Mouse (Mus musculus) liver, adult 2 months (tissue): ENCODE results near the gene Ube2v1. TPM values are rescaled to one million over a fixed set of nuclear protein-coding genes. Genes with fewer than 3 reads are reported as not detected.

Source experiments
- DNase-seq: peaks from one replicate; pipeline ENCODE4 v3.0.0-alpha.2; 2011; ENCODE audit warnings: low read depth, low spot score; ENCODE audit errors: extremely low read depth
- H3K27ac ChIP-seq: fragments of 200-500 bp; replicated peaks from 2 replicates; pipeline ENCODE4 v1.5.1; 2012; ENCODE audit warnings: low read depth, mild to moderate bottlenecking, control low read depth, inconsistent platforms, low read length; ENCODE audit not compliant: insufficient read depth
- H3K27me3 ChIP-seq: fragments of 200-500 bp; 2 replicates; pipeline ENCODE4 v1.6.1; 2012; ENCODE audit warnings: mild to moderate bottlenecking, moderate library complexity, low read length, inconsistent platforms; ENCODE audit not compliant: control insufficient read depth, insufficient read depth
- H3K36me3 ChIP-seq: fragments of 200-500 bp; 2 replicates; pipeline ENCODE4 v1.6.1; 2012; ENCODE audit warnings: low read length, inconsistent platforms; ENCODE audit not compliant: control insufficient read depth, insufficient read depth
- H3K4me1 ChIP-seq: fragments of 200-500 bp; 2 replicates; pipeline ENCODE4 v1.6.1; 2011; ENCODE audit warnings: low read length; ENCODE audit not compliant: control insufficient read depth, insufficient read depth
- H3K4me3 ChIP-seq: fragments of 200-500 bp; 2 replicates; pipeline ENCODE4 v1.5.1; 2011; ENCODE audit warnings: low read depth, mild to moderate bottlenecking, control low read depth, low read length, moderate library complexity; ENCODE audit not compliant: insufficient read depth
- H3K79me2 ChIP-seq: fragments of 200-500 bp; 2 replicates; pipeline ENCODE4 v1.6.1; 2012; ENCODE audit warnings: inconsistent platforms, mild to moderate bottlenecking, low read length, moderate library complexity; ENCODE audit not compliant: control insufficient read depth, insufficient read depth
- H3K9ac ChIP-seq: fragments of 200-500 bp; 2 replicates; pipeline ENCODE4 v1.6.1; 2012; ENCODE audit warnings: low read depth, mild to moderate bottlenecking, control low read depth, inconsistent platforms, low read length
- CTCF ChIP-seq: fragments of 200-500 bp; IDR thresholded peaks from 2 replicates; pipeline ENCODE4 v1.5.1; 2011; ENCODE audit warnings: low read depth, low read length, control low read depth
- POLR2A ChIP-seq: fragments of 200-500 bp; IDR thresholded peaks from 2 replicates; pipeline ENCODE4 v1.6.1; 2011; ENCODE audit warnings: low read length, control low read depth; ENCODE audit not compliant: insufficient read depth; ENCODE audit errors: extremely low read depth
- WGBS: fragments of 180-500 bp; shearing (Covaris S2); methylation state at CpG from one replicate; pipeline ENCODE4 v1.1.7; 2018; 5-methylcytosine and 5-hydroxymethylcytosine counted together
- polyA plus RNA-seq: library from polyadenylated mRNA; depleted of rRNA; stranded (reverse); fragments of >200 nt; gene quantifications from 2 replicates; pipeline ENCODE4 v1.2.3, GENCODE M21; 2012
- total RNA-seq: library from RNA; depleted of rRNA; stranded (reverse); fragments of >200 nt; gene quantifications from 2 replicates; pipeline ENCODE4 v1.2.3, GENCODE M21; 2014

Ube2v1 gene
- total and polyA plus RNA-seq, 2 experiments = 26.2 to 75.2 TPM

- Histone ChIP-seq H3K27me3 (no peaks in the 10 kb centered on the region), H3K9ac (no peak overlapping the region), H3K27ac (no peak overlapping the region), H3K79me2 (no peaks in the 10 kb centered on the region), H3K4me1 (peaks cover 20% of the 10 kb centered on the region), H3K36me3 (no peaks in the 10 kb centered on the region), H3K4me3 (no peak overlapping the region)
- TF ChIP-seq POLR2A = no peak
- no peak for TF ChIP-seq CTCF
- 73% methylated on average over 18 of the region's 18 CpGs for WGBS
- no peak for DNase-seq
Measured at GRCm38 (mm10) chr2:167571442-167572220, 60.3 kb downstream of the Ube2v1 start.

- no peak for DNase-seq
- TF ChIP-seq POLR2A (no peak), CTCF (no peak)
- Histone ChIP-seq H3K79me2 (0 out of 2 replicates have a peak, but pooled peaks cover under 1% of the 10 kb centered on the region), H3K9ac (peak overlapping the region; percentile 4; the same call in 1 of the 2 replicates), H3K4me3 (no peak overlapping the region), H3K27ac (peak overlapping the region; percentile 46), H3K4me1 (peaks cover 20% of the 10 kb centered on the region), H3K36me3 (no peaks in the 10 kb centered on the region), H3K27me3 (no peaks in the 10 kb centered on the region)
- whole genome bisulfite sequencing = 41% methylated on average over 6 of the region's 6 CpGs
Measured at GRCm38 (mm10) chr2:167570815-167571214, 61.1 kb downstream of the Ube2v1 start.

- H3K4me3 ChIP-seq = no peak overlapping the region
- no peak for TF ChIP-seq POLR2A
- TF ChIP-seq CTCF = peak; percentile 29
- 19% methylated on average over 13 of the region's 13 CpGs for WGBS
- H3K9ac ChIP-seq = peak overlapping the region; percentile 4
- no peaks in the 10 kb centered on the region for H3K27me3 ChIP-seq
- 0 out of 2 replicates have a peak, but pooled peaks cover 4% of the 10 kb centered on the region for H3K79me2 ChIP-seq
- H3K4me1 ChIP-seq = peaks cover 20% of the 10 kb centered on the region
- H3K27ac ChIP-seq = peak overlapping the region; percentile 46
- peak; percentile 92 for DNase-seq
- no peaks in the 10 kb centered on the region for H3K36me3 ChIP-seq
Measured at GRCm38 (mm10) chr2:167569934-167570651, 61.8 kb downstream of the Ube2v1 start.

- no peaks in the 10 kb centered on the region for H3K36me3 ChIP-seq
- H3K9ac ChIP-seq = no peak overlapping the region
- peaks cover 24% of the 10 kb centered on the region for H3K4me1 ChIP-seq
- TF ChIP-seq CTCF = no peak
- TF ChIP-seq POLR2A = no peak
- no peak overlapping the region for H3K4me3 ChIP-seq
- WGBS = 80% methylated on average over 9 of the region's 9 CpGs
- no peaks in the 10 kb centered on the region for H3K27me3 ChIP-seq
- H3K79me2 ChIP-seq = 0 out of 2 replicates have a peak, but pooled peaks cover 4% of the 10 kb centered on the region
- no peak for DNase-seq
- no peak overlapping the region for H3K27ac ChIP-seq
Measured at GRCm38 (mm10) chr2:167568112-167568511, 63.8 kb downstream of the Ube2v1 start.

GRCm38 (mm10) chr2:167565682-167566081 is 66.2 kb downstream of the Ube2v1 start:
- 17% methylated on average over 19 of the region's 19 CpGs for WGBS
- peak overlapping the region; percentile 88 for H3K9ac ChIP-seq
- H3K4me3 ChIP-seq = peak overlapping the region; percentile 74
- H3K27me3 ChIP-seq = no peaks in the 10 kb centered on the region
- H3K4me1 ChIP-seq = peaks cover 13% of the 10 kb centered on the region
- H3K36me3 ChIP-seq = no peaks in the 10 kb centered on the region
- 0 out of 2 replicates have a peak, but pooled peaks cover 4% of the 10 kb centered on the region for H3K79me2 ChIP-seq
- H3K27ac ChIP-seq = peak overlapping the region; percentile 87
- no peak for DNase-seq
- no peak for TF ChIP-seq POLR2A
- no peak for TF ChIP-seq CTCF
